In the genomic region with DNA sequence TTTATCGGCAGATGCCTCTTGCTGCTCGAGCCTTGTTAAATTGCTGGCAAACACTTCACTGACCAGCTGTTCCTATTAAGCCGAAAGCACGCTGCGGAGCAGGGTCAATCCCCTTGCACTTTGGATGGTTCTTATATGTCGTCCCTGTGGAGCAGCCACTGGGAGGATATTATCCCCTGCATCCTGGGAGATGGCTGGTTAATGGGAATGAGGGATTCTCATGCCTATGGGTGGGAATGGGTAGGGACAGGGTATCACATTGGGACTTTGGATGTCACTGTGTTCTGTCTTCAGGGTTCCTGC, we compare ENCODE assay signal across 9 mouse cellular contexts.
DNase-seq lines count a peak whose midpoint lies in the region; ATAC-seq lines count a peak whose summit lies in the region.
"Had no signal": no experiment of that assay in that cellular context is flagged by ENCODE, and none has a peak within 500 bp of the region (broad histone marks: within the 10 kb centered on the region; RNA-seq: fewer than 3 reads in every experiment).

No protein-coding gene starts in this region.

- H3K36me3 ChIP-seq in heart, embryonic 11.5 days (ENCODE audit: control insufficient read depth, insufficient read depth, low read length) = no peaks in the 10 kb centered on the region
- H3K36me3 ChIP-seq in embryonic facial prominence, embryonic 14.5 days (ENCODE audit: control insufficient read depth, insufficient read depth, low read length) = no peaks in the 10 kb centered on the region
- no peaks in the 10 kb centered on the region for H3K36me3 ChIP-seq in kidney, embryonic 16.5 days (ENCODE audit: insufficient read depth, low read length)
- no peaks in the 10 kb centered on the region for H3K36me3 ChIP-seq in midbrain, embryonic 15.5 days (replicated peaks)

- H3K9ac ChIP-seq in heart, embryonic 11.5 days (ENCODE audit: low read depth, low read length) = no peak overlapping the region
- no peak overlapping the region for H3K9ac ChIP-seq in embryonic facial prominence, embryonic 14.5 days (ENCODE audit: low read depth, low read length)
- no peak overlapping the region for H3K9ac ChIP-seq in kidney, embryonic 16.5 days (replicated peaks; ENCODE audit: low read length)
- no peak overlapping the region for H3K9ac ChIP-seq in midbrain, embryonic 15.5 days

- no peaks in the 10 kb centered on the region for H3K4me1 ChIP-seq in heart, embryonic 11.5 days (ENCODE audit: control insufficient read depth, insufficient read depth, low read length)
- no peaks in the 10 kb centered on the region for H3K4me1 ChIP-seq in embryonic facial prominence, embryonic 14.5 days (ENCODE audit: control insufficient read depth, insufficient read depth, low read length)
- H3K4me1 ChIP-seq in kidney, embryonic 16.5 days (ENCODE audit: insufficient read depth, low read length) = no peaks in the 10 kb centered on the region
- peaks cover 13% of the 10 kb centered on the region for H3K4me1 ChIP-seq in midbrain, embryonic 15.5 days

- ATAC-seq in heart, embryonic 11.5 days (replicated peaks; ENCODE audit: insufficient number of reproducible peaks, low FRiP score, low TSS enrichment) = no peak
- peak; percentile 26; the same call in 1 of the 2 replicates for ATAC-seq in embryonic facial prominence, embryonic 14.5 days (ENCODE audit: low read depth)
- peak; percentile 80 for ATAC-seq in kidney, embryonic 16.5 days (ENCODE audit: low FRiP score, low TSS enrichment)
- no peak; the same call in 1 of the 2 replicates for ATAC-seq in midbrain, embryonic 15.5 days (replicated peaks)

- WGBS in heart, embryonic 11.5 days (ENCODE audit: insufficient replicate concordance) = 76% methylated on average over 6 of the region's 6 CpGs
- WGBS in embryonic facial prominence, embryonic 14.5 days = 45% methylated on average over 6 of the region's 6 CpGs
- WGBS in kidney, embryonic 16.5 days = 25% methylated on average over 6 of the region's 6 CpGs
- 9% methylated on average over 6 of the region's 6 CpGs for WGBS in midbrain, embryonic 15.5 days

- no peak overlapping the region for H3K27ac ChIP-seq in heart, embryonic 11.5 days (ENCODE audit: low read depth, low read length)
- H3K27ac ChIP-seq in embryonic facial prominence, embryonic 14.5 days (replicated peaks; ENCODE audit: low read depth, low read length) = no peak overlapping the region
- H3K27ac ChIP-seq in kidney, embryonic 16.5 days (ENCODE audit: low read length) = no peak overlapping the region
- H3K27ac ChIP-seq in midbrain, embryonic 15.5 days = 0 out of 2 replicates have a peak overlapping the region, but pooled peaks have one; percentile 26

- peak; percentile 84 for DNase-seq in heart, adult 11 months
- peak; percentile 78 for DNase-seq in embryonic facial prominence, embryonic 14.5 days (ENCODE audit: low spot score)
- DNase-seq in adrenal gland, postnatal 25 days = no peak
- DNase-seq in layer of hippocampus, postnatal 36 days = no peak
- DNase-seq in c-Kit-positive CD71-positive TER-119-positive erythroid progenitor cells, embryonic 14.5 days (ENCODE audit: low spot score) = no peak

- no peak overlapping the region for H3K4me3 ChIP-seq in heart, embryonic 11.5 days (ENCODE audit: low read depth, low read length)
- no peak overlapping the region for H3K4me3 ChIP-seq in embryonic facial prominence, embryonic 14.5 days (ENCODE audit: low read depth, low read length)
- H3K4me3 ChIP-seq in kidney, embryonic 16.5 days (ENCODE audit: low read length) = no peak overlapping the region
- no peak overlapping the region for H3K4me3 ChIP-seq in midbrain, embryonic 15.5 days
- H3K4me3 ChIP-seq: myocyte had no signal

- H3K27me3 ChIP-seq in heart, embryonic 11.5 days (ENCODE audit: control insufficient read depth, insufficient read depth, low read length) = 0 out of 2 replicates have a peak, but pooled peaks cover 3% of the 10 kb centered on the region
- H3K27me3 ChIP-seq in embryonic facial prominence, embryonic 14.5 days (replicated peaks; ENCODE audit: control insufficient read depth, insufficient read depth, low read length) = no peaks in the 10 kb centered on the region
- no peaks in the 10 kb centered on the region for H3K27me3 ChIP-seq in kidney, embryonic 16.5 days (ENCODE audit: insufficient read depth, low read length)
- no peaks in the 10 kb centered on the region for H3K27me3 ChIP-seq in midbrain, embryonic 15.5 days (replicated peaks)

- H3K4me2 ChIP-seq in heart, embryonic 11.5 days = no peak overlapping the region
- no peak overlapping the region for H3K4me2 ChIP-seq in embryonic facial prominence, embryonic 14.5 days (ENCODE audit: low read depth, low read length)
- H3K4me2 ChIP-seq in kidney, embryonic 16.5 days (replicated peaks; ENCODE audit: low read depth, low read length) = no peak overlapping the region
- peak overlapping the region; percentile 22 for H3K4me2 ChIP-seq in midbrain, embryonic 15.5 days

- no peaks in the 10 kb centered on the region for H3K9me3 ChIP-seq in heart, embryonic 11.5 days (replicated peaks; ENCODE audit: control insufficient read depth, low read length)
- no peaks in the 10 kb centered on the region for H3K9me3 ChIP-seq in embryonic facial prominence, embryonic 14.5 days (ENCODE audit: control insufficient read depth, low read length)
- H3K9me3 ChIP-seq in kidney, embryonic 16.5 days (ENCODE audit: low read length) = no peaks in the 10 kb centered on the region
- no peaks in the 10 kb centered on the region for H3K9me3 ChIP-seq in midbrain, embryonic 15.5 days

Comparison
In these comparisons a context has a peak if more than half of its experiments do, and no peak if none do; other contexts are left out.
1. DNase-seq: peak in heart, adult 11 months (single experiment) and embryonic facial prominence, embryonic 14.5 days (single experiment); none in adrenal gland, postnatal 25 days (single experiment), layer of hippocampus, postnatal 36 days (0 of 2) and c-Kit-positive CD71-positive TER-119-positive erythroid progenitor cells, embryonic 14.5 days (single experiment).
2. ATAC-seq: peak in embryonic facial prominence, embryonic 14.5 days (single experiment) and kidney, embryonic 16.5 days (single experiment); none in heart, embryonic 11.5 days (single experiment) and midbrain, embryonic 15.5 days (single experiment).